Mouse (Mus musculus) G1E-ER4 (cell line): Measurements from ENCODE around the gene Tln1. TPM values are rescaled to one million over a fixed set of nuclear protein-coding genes. Genes with fewer than 3 reads are reported as not detected.

Source experiments
- GATA1 ChIP-seq: IDR thresholded peaks from one replicate; pipeline ENCODE4 v1.8.0; 2012; ENCODE audit warnings: low read length, inconsistent platforms
- polyA plus RNA-seq: library from polyadenylated mRNA; stranded (reverse); fragments of >175 nt; gene quantifications from 2 replicates; pipeline ENCODE4 v1.2.3, GENCODE M21; 2012

Gene Tln1
- polyA plus RNA-seq, 1 experiment = 169 TPM

GRCm38 (mm10) chr4:43481894-43482456 is 80.5 kb downstream of the Tln1 start:
- TF ChIP-seq GATA1 = no peak

Other genes starting within 250 kb of the Tln1 start
- gene Rusc2, start 180.7 kb downstream of the Tln1 start, polyA plus RNA-seq = 1.1 and 1.2 TPM in 2 replicates
- not detected in 2 replicates for gene Fam166b, start 133.6 kb downstream of the Tln1 start, polyA plus RNA-seq
- gene Tesk1, start 120.8 kb downstream of the Tln1 start, polyA plus RNA-seq = 54.2 and 56.9 TPM in 2 replicates
- not detected in 2 replicates for gene Cd72, start 108.1 kb downstream of the Tln1 start, polyA plus RNA-seq
- not detected in 2 replicates for gene Sit1, start 79.0 kb downstream of the Tln1 start, polyA plus RNA-seq
- 69.1 and 82.1 TPM in 2 replicates for gene Ccdc107, start 69.8 kb downstream of the Tln1 start, polyA plus RNA-seq
- 14.1 and 17.4 TPM in 2 replicates for gene Arhgef39, start 63.0 kb downstream of the Tln1 start, polyA plus RNA-seq
- not detected in 2 replicates for gene Car9, start 55.7 kb downstream of the Tln1 start, polyA plus RNA-seq
- gene Tpm2, start 38.9 kb downstream of the Tln1 start, polyA plus RNA-seq = not detected in 2 replicates
- 1.6 and 2.6 TPM in 2 replicates for gene Creb3, start 359 bp downstream of the Tln1 start, polyA plus RNA-seq
- gene Rgp1, start 16.0 kb upstream of the Tln1 start, polyA plus RNA-seq = 31.2 and 129 TPM in 2 replicates
- gene Gba2, start 16.2 kb upstream of the Tln1 start, polyA plus RNA-seq = 13.5 and 21.5 TPM in 2 replicates
- gene Msmp, start 21.8 kb upstream of the Tln1 start, polyA plus RNA-seq = not detected in 2 replicates
- 0.11 TPM in 2 replicates for gene Npr2, start 69.2 kb upstream of the Tln1 start, polyA plus RNA-seq
- not detected in 2 replicates for gene Spag8, start 90.9 kb upstream of the Tln1 start, polyA plus RNA-seq
- 45.3 and 51.0 TPM in 2 replicates for gene Hint2, start 93.8 kb upstream of the Tln1 start, polyA plus RNA-seq
- gene Tmem8b, start 106.3 kb upstream of the Tln1 start, polyA plus RNA-seq = 3.2 and 3.4 TPM in 2 replicates
- 0.01 and 0.02 TPM in 2 replicates for gene Fam221b, start 106.5 kb upstream of the Tln1 start, polyA plus RNA-seq
- not detected in 2 replicates for gene Olfr70, start 138.1 kb upstream of the Tln1 start, polyA plus RNA-seq
- not detected in 2 replicates for gene Olfr71, start 147.6 kb upstream of the Tln1 start, polyA plus RNA-seq
- not detected in 2 replicates for gene Hrct1, start 164.5 kb upstream of the Tln1 start, polyA plus RNA-seq
- not detected in 2 replicates for gene Spaar, start 167.3 kb upstream of the Tln1 start, polyA plus RNA-seq
- not detected in 2 replicates for gene Olfr159, start 208.3 kb upstream of the Tln1 start, polyA plus RNA-seq